Mouse (Mus musculus) left cerebral cortex, adult 8-10 months (tissue): ENCODE results near the gene Utp15. TPM values are rescaled to one million over a fixed set of nuclear protein-coding genes. Genes with fewer than 3 reads are reported as not detected.

ENCODE experiments used
- DNase-seq, 2 experiments: peaks; one replicate each; pipeline ENCODE4 v3.0.0; 2022; ENCODE audit warnings: low spot score in 2 of 2
- total RNA-seq, 4 experiments: library from RNA; stranded (reverse); gene quantifications; 2 replicates each; pipeline ENCODE4 v1.2.4; 2022

The Utp15 gene
- total RNA-seq = 10 to 100 TPM; 22.1 to 25.2 (median 24.3) TPM

DNA sequence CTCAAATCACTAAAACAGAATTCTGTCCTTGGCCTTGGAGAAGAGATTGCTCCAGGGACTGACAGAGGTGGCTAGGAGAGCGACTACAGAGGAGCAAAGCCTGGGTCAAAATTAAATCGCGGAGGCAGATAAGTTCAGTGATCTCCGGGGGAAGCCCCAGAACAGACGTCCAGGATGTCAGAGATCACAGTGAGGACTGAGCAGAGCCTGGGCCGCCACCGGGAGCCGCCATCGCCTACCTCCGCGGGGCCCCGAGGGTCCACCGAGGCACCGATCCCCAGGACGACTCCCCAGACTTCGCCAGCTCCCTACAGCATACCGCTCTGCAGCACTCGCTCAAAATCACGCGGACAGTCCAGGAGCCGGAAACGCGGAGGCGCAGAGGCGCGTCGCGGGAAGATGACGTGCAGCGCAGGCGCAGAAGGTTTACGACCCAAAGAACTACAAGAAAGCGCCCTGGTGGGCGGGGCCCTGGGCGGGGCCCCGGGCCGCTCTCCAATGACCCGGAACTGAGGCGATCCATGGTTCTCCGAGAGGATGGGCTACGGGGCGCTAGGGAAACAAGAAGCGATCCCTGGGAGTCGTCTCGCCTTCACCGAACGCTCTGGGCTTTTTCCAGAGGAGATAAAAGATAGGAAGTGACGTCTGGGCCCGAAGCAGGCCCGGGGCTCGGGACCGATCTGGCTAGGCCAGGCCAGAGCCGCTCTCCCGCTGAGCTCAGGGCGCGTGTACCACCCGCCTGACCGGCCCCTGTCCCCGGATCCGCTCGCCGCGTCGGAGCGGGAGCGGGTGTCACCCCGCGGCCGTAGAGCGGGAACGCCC lies at the start of gene Utp15, which contains the start of gene Ankra2:
Gene Utp15, minus strand, starts transcription at position 406 of the 822 bp plus-strand sequence.
Gene Ankra2, plus strand, starts transcription at position 439 of the 822 bp plus-strand sequence.
- DNase-seq = peak; percentile 98 to 99

- no peak for DNase-seq
These were observed 48.8 kb upstream of the Utp15 start for GRCm38 (mm10) chr13:98311597-98311996.

GRCm38 (mm10) chr13:98308724-98309123 lies 45.9 kb upstream of the Utp15 start:
- DNase-seq = no peak

- no peak for DNase-seq
These were observed 45.2 kb upstream of the Utp15 start for GRCm38 (mm10) chr13:98308004-98308403.

DNA sequence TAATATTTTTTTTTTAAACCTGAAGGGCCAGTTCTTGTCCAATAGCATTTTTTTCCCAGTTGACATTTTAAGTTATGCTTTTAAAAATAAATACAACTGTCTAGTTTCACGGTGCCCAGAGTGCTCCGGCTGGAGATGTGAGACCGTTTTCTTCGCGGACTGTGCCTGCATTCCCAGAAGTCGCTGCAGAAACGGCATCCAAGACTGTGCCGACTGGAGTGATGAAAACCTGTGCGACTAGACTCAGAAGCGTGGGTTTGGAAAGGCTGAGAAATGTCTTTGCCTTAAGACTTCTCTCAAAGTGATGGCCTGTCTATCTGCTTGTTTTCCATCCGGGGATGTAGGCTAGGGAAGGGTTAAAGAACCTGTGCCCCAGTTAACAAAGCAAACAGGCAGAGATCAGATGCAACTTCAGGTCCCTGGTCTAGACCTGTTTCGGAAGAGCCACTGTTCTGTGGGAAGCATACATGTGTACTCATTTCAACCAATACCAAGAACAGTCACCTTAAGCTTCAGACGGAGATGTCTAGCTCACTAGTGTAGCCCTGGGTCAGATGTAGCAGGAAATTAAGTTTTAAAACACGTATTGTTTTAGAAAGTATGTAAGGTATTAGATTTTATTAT lies 44.1 kb upstream of the Utp15 start:
- DNase-seq = no peak

DNA sequence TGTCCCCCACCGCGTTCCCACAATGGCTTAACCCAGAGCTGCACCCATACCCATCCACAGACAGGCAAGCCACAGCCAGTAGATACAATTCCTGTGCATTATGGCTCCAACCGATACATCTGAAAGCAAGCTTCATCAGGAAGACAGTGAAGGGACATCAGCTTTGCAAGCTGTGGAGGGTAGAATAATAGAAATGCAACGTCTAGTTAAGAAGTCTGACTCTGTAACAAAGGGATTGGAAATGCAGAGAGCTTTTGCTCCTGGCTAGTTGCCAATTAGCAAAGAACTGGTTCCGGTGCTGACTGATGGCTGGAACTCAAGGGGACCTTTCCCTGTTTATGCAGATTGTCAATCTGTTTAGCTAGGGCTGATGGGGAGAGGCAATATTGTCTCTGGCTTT lies 43.6 kb upstream of the Utp15 start:
- no peak for DNase-seq

DNA sequence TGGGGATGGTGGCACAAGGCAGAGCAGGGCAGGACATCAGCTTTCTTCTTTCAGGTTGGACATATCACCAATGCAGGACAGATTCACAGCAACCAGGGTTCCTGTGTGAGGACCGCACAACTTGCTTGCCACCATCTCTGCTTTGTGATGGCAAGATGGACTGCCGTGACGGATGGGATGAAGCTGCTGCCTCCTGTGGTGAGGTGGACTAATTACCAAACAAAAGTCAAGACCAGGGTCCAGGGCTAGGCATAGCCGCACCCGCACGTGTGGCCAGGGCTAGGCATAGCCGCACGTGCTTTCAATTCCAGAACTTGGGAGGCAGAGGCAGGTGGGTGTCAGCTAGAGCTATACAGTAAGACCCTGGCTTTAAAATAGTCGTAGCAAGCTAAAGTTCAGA lies 42.4 kb upstream of the Utp15 start:
- no peak for DNase-seq

DNA sequence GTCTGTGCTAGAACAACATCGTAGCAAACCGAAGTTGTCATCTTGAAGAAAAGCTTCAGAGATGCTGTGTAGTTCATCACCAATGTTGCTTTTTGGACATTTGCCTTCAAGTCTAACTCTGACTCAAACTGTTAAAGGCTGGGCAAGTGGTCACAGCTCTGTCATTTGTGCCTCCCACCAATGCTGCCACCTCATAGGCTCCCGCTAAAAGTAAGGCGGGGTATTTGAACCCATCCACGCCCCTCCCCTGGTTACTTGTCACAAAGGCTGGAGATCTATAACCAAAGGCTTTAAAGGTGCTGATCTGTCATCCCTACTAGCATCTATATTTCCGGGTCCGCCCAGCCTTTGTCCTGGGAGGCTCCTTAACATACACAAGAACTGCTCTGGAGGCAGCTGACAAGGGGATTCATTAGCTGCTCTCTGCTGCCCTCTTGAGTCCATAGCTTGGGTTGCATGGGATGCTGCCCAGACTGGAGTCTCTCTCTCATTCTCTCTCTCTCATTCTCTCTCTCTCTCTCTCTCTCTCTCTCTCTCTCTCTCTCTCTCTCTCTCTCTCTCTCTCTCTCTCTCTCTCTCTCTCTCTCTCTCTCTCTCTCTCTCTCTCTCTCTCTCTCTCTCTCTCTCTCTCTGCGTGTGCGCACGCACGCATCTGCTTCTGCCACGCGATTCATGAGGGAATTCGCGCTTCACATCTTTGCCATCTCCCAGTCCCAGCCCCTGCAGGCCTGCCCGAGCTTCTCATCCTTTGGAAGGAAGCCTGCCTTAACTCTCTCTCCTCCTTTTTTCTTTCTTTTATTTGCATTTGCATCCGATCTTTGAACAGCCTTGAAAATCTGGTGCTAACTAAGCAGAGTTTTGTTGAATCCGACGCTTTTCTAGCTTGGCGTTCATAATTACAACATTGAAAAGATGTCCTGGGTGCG lies 36.3 kb upstream of the Utp15 start:
- DNase-seq = peak; percentile 22 to 70

DNA sequence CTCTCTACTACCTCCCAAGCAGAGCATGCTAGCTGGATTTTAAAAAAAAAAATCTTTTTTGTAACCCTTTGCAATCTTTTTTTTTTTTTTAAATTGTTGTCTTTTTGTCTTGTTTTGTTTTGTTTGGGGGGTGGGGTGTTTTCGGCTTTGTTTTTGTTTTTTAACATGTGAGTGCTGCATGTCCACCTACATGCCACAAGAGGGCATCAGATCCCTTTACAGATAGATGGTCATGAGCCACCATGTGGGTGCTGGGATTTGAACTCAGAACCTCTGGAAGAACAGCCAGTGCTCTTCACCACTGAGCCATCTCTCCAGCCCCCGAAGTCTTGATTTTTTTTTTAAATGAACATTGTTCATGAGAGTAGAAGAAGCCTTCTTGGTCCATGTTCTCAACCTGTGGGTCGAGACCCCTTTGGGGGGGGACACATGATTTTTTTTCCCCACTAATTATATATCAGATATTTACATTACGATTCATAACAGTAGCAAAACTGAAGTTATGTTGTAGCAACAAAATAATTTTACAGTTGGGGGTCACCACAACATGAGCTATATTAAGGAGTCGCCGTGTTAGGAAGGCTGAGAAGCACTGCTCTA lies 35.1 kb upstream of the Utp15 start:
- no peak for DNase-seq

- no peak for DNase-seq
These were observed 33.2 kb upstream of the Utp15 start for GRCm38 (mm10) chr13:98296072-98296471.

GRCm38 (mm10) chr13:98291712-98292111 lies 28.9 kb upstream of the Utp15 start:
- DNase-seq = no peak

GRCm38 (mm10) chr13:98290719-98291118 lies 27.9 kb upstream of the Utp15 start:
- no peak for DNase-seq

DNA sequence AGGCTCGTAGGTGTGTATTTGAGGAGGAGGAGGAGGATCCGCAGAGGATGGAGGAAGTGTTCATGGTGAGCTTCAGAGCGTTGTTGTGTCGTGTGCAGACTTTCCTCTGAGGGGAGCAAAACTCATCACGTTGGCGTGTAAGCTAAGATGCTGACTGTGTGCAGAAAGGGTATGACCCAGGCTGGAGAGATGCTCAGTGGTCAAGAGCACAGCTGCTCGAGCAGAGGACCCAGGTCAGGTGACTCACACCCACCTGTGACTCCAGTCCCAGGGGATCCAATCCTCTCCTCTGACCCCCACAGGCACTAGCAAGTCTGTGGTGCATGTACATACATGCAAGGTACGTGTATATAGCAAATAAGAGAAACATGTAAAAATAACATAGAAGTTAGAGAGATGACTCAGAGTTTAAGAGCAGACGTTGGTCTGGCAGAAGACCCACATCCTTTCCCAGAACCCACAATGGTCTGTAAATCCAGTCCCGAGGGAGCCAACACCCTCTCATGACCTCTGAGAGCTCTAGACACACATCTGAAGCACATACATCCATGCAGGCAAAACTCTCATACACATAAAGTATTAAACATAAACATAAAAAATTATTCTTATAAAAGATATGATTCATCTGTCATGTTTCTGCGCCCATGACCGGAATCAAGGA lies 18.3 kb upstream of the Utp15 start:
- no peak for DNase-seq

DNA sequence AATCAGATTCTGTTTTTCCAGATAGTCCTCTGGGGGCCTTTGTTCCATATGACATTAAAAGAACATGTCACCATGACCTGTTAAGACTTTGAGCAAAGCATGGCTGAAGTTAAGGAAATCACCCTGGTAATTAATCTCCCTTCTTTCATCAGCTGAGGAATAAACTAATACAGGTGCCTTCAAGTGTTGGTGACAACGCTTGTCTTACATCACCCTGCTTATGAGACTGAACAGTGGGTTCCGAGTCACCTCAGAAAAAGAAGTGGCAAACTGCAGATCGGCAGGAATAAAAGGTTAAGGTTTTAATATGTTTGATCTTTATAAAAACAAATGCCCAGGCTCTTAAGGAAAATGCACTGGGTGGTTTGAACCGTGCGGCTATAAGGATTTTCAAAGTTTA lies 16.8 kb upstream of the Utp15 start, which contains the start of gene Gm21976:
Gene Gm21976, plus strand, starts transcription at position 202 of the 400 bp plus-strand sequence.
- no peak for DNase-seq

DNA sequence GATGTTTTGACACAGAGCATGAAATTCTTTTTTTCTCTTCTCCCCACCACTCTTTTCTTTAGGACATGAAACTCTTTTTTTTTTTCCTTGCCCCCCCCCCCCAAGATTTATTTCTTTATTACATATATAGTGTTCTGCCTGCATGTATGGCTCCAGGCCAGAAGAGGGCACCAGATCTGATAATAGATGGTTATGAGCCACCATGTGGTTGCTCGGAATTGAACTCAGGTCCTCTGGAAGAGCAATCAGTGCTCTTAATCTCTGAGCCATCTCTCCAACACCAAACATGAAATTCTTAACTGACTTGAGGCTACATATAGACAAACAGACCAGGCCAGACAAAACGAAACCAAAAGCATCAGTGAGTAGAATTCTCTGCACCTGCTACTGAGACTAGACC lies 14.7 kb upstream of the Utp15 start:
- no peak for DNase-seq

GRCm38 (mm10) chr13:98276253-98276652 lies 13.4 kb upstream of the Utp15 start:
- DNase-seq = no peak

DNA sequence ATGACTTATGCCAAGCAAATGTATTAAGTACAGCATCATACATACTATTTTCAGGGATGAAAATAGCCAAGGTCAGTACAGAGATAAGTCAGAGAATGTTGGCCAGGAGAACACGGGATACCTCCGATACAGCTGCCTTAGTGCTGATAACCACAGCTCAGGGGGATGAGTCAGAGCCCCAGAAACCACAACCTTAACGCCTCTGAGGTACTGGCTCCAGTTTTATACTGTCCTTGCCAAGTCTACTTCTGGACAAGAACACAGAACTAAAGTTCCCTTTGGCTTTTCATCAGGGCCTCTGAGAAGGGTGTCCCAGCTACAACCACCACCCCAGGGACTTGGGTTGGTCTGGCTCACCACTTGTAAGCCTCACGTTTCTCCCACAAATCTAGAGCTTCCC lies 12.8 kb upstream of the Utp15 start:
- DNase-seq = no peak

- DNase-seq = no peak
These were observed 11.2 kb upstream of the Utp15 start for GRCm38 (mm10) chr13:98274023-98274422.

DNA sequence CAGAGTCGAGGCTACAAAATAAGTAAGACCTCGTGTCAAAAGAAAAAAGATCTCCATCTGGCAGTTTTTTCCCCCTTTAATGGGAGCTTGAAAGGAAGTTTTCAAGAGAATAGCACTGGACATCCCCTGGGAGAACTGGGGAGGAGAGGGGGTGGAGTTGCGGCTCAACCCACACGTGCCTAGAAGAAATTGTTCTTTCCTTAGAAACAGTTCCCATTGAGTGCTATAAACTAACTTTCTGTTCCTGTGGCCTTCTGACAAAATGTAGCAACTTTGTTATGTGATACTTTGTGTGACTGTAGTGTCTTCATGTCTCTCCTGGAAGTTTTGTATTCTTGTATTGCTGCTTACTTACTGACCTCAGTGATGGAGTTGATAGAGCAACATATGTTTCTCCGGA lies 1.3 kb upstream of the Utp15 start:
- DNase-seq = no peak

DNA sequence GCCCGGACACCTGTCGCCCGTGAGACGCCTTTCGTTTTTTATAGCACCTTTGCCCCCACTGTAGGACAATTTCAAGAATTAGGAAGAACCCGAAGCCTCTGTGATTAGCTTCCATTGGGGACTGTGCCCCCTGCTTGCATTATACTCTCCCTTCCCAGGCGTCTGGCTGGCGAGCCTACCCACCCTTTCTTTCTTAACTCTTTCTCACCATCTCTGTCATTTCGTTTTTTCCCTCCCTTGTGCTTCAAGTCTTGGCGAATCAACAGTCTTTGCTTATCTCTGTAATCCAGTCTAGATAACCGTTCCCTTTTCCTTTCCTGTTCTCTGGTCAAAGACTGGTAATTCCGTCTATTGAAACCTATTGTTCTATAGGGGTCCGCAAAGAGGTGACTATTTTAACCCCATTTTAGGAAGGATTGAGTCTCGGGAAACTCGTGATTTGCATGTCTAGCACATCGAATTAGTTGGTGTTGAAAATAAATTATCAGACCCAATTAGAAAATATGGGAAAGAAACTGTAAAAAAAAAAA lies 682 bp upstream of the Utp15 start:
- no peak for DNase-seq
